Mouse (Mus musculus): ENCODE measurements around the gene Unc5c. TPM values are rescaled to one million over a fixed set of nuclear protein-coding genes. Genes with fewer than 3 reads are reported as not detected.

The Unc5c gene
- total and polyA plus RNA-seq, 2 experiments from 2014 or later = 9.2 to 28.3 TPM

GRCm38 (mm10) chr3:141794371-141794770, 329.4 kb downstream of the Unc5c start:
- Histone ChIP-seq H3K4me2 (ENCODE audit: low read depth) (no peak overlapping the region), H3K27me3 (ENCODE audit: insufficient read depth, low read length) (no peaks in the 10 kb centered on the region), H3K36me3 (ENCODE audit: insufficient read depth) (no peaks in the 10 kb centered on the region), H3K4me1 (ENCODE audit: insufficient read depth) (no peaks in the 10 kb centered on the region), H3K27ac (ENCODE audit: low read depth, low read length) (no peak overlapping the region), H3K4me3 (ENCODE audit: low read depth, low read length) (no peak overlapping the region), H3K9me3 (ENCODE audit: low read length) (no peaks in the 10 kb centered on the region), H3K9ac (no peak overlapping the region)
- ATAC-seq = peak; percentile 36; the same call in 1 of the 2 replicates
- WGBS = 46% methylated on average over 3 of the region's 3 CpGs
- TF ChIP-seq CTCF (IDR thresholded peaks at IDR 0.05; ENCODE audit: low read depth) = no peak
- no peak for DNase-seq

- Histone ChIP-seq H3K4me1 (ENCODE audit: insufficient read depth) (no peaks in the 10 kb centered on the region), H3K4me3 (ENCODE audit: low read depth, low read length) (no peak overlapping the region), H3K9ac (no peak overlapping the region), H3K9me3 (ENCODE audit: low read length) (no peaks in the 10 kb centered on the region), H3K4me2 (ENCODE audit: low read depth) (no peak overlapping the region), H3K27ac (ENCODE audit: low read depth, low read length) (no peak overlapping the region), H3K36me3 (ENCODE audit: insufficient read depth) (no peaks in the 10 kb centered on the region), H3K27me3 (ENCODE audit: insufficient read depth, low read length) (no peaks in the 10 kb centered on the region)
- DNase-seq = no peak
- no peak for TF ChIP-seq CTCF (IDR thresholded peaks at IDR 0.05; ENCODE audit: low read depth)
- no peak for ATAC-seq
These were observed 332.4 kb downstream of the Unc5c start for GRCm38 (mm10) chr3:141797372-141797771.

GRCm38 (mm10) chr3:141797789-141798188, 332.8 kb downstream of the Unc5c start:
- Histone ChIP-seq H3K4me3 (ENCODE audit: low read depth, low read length) (no peak overlapping the region), H3K36me3 (ENCODE audit: insufficient read depth) (no peaks in the 10 kb centered on the region), H3K9me3 (ENCODE audit: low read length) (no peaks in the 10 kb centered on the region), H3K9ac (no peak overlapping the region), H3K4me2 (ENCODE audit: low read depth) (no peak overlapping the region), H3K27ac (ENCODE audit: low read depth, low read length) (no peak overlapping the region), H3K27me3 (ENCODE audit: insufficient read depth, low read length) (no peaks in the 10 kb centered on the region), H3K4me1 (ENCODE audit: insufficient read depth) (no peaks in the 10 kb centered on the region)
- DNase-seq (no peak), ATAC-seq (peak; percentile 66)
- TF ChIP-seq CTCF (IDR thresholded peaks at IDR 0.05; ENCODE audit: low read depth) = no peak
- 12% methylated on average over 1 of the region's 1 CpGs for WGBS

- no peak overlapping the region for H3K9ac ChIP-seq
- ATAC-seq = no peak
- 60% methylated on average over 5 of the region's 5 CpGs for WGBS
- H3K27me3 ChIP-seq (ENCODE audit: insufficient read depth, low read length) = no peaks in the 10 kb centered on the region
- DNase-seq = no peak
- no peak for TF ChIP-seq CTCF (IDR thresholded peaks at IDR 0.05; ENCODE audit: low read depth)
- H3K27ac ChIP-seq (ENCODE audit: low read depth, low read length) = no peak overlapping the region
- H3K4me3 ChIP-seq (ENCODE audit: low read depth, low read length) = no peak overlapping the region
- H3K36me3 ChIP-seq (ENCODE audit: insufficient read depth) = no peaks in the 10 kb centered on the region
- H3K4me2 ChIP-seq (ENCODE audit: low read depth) = no peak overlapping the region
- H3K9me3 ChIP-seq (ENCODE audit: low read length) = no peaks in the 10 kb centered on the region
- no peaks in the 10 kb centered on the region for H3K4me1 ChIP-seq (ENCODE audit: insufficient read depth)
These were observed 339.1 kb downstream of the Unc5c start for GRCm38 (mm10) chr3:141804133-141804532.

GRCm38 (mm10) chr3:141809581-141809980, 344.6 kb downstream of the Unc5c start:
- no peak overlapping the region for H3K9ac ChIP-seq
- H3K4me2 ChIP-seq (ENCODE audit: low read depth) = no peak overlapping the region
- H3K27me3 ChIP-seq (ENCODE audit: insufficient read depth, low read length) = no peaks in the 10 kb centered on the region
- ATAC-seq (no peak), DNase-seq (no peak)
- no peak overlapping the region for H3K4me3 ChIP-seq (ENCODE audit: low read depth, low read length)
- no peaks in the 10 kb centered on the region for H3K4me1 ChIP-seq (ENCODE audit: insufficient read depth)
- H3K36me3 ChIP-seq (ENCODE audit: insufficient read depth) = no peaks in the 10 kb centered on the region
- no peaks in the 10 kb centered on the region for H3K9me3 ChIP-seq (ENCODE audit: low read length)
- no peak overlapping the region for H3K27ac ChIP-seq (ENCODE audit: low read depth, low read length)
- 76% methylated on average over 3 of the region's 3 CpGs for WGBS
- TF ChIP-seq CTCF (IDR thresholded peaks at IDR 0.05; ENCODE audit: low read depth) = no peak

GRCm38 (mm10) chr3:141810944-141811343, 345.9 kb downstream of the Unc5c start:
- TF ChIP-seq CTCF (IDR thresholded peaks at IDR 0.05; ENCODE audit: low read depth) = no peak
- WGBS = 39% methylated on average over 7 of the region's 7 CpGs
- no peak overlapping the region for H3K4me3 ChIP-seq (ENCODE audit: low read depth, low read length)
- no peaks in the 10 kb centered on the region for H3K9me3 ChIP-seq (ENCODE audit: low read length)
- no peak overlapping the region for H3K9ac ChIP-seq
- H3K4me1 ChIP-seq (ENCODE audit: insufficient read depth) = no peaks in the 10 kb centered on the region
- no peak overlapping the region for H3K27ac ChIP-seq (ENCODE audit: low read depth, low read length)
- no peaks in the 10 kb centered on the region for H3K36me3 ChIP-seq (ENCODE audit: insufficient read depth)
- no peak overlapping the region for H3K4me2 ChIP-seq (ENCODE audit: low read depth)
- DNase-seq (no peak), ATAC-seq (peak; percentile 21; the same call in 1 of the 2 replicates)
- no peaks in the 10 kb centered on the region for H3K27me3 ChIP-seq (ENCODE audit: insufficient read depth, low read length)

- Histone ChIP-seq H3K27ac (ENCODE audit: low read depth, low read length) (no peak overlapping the region), H3K4me1 (ENCODE audit: insufficient read depth) (no peaks in the 10 kb centered on the region), H3K27me3 (ENCODE audit: insufficient read depth, low read length) (no peaks in the 10 kb centered on the region), H3K4me2 (ENCODE audit: low read depth) (no peak overlapping the region), H3K9ac (no peak overlapping the region), H3K36me3 (ENCODE audit: insufficient read depth) (no peaks in the 10 kb centered on the region), H3K4me3 (ENCODE audit: low read depth, low read length) (no peak overlapping the region), H3K9me3 (ENCODE audit: low read length) (no peaks in the 10 kb centered on the region)
- TF ChIP-seq CTCF (IDR thresholded peaks at IDR 0.05; ENCODE audit: low read depth) = no peak
- DNase-seq (no peak), ATAC-seq (no peak)
- WGBS = 25% methylated on average over 2 of the region's 2 CpGs
These were observed 346.3 kb downstream of the Unc5c start for GRCm38 (mm10) chr3:141811348-141811747.

GRCm38 (mm10) chr3:141814776-141815175, 349.8 kb downstream of the Unc5c start:
- TF ChIP-seq CTCF (IDR thresholded peaks at IDR 0.05; ENCODE audit: low read depth) = no peak
- Histone ChIP-seq H3K4me3 (ENCODE audit: low read depth, low read length) (no peak overlapping the region), H3K27me3 (ENCODE audit: insufficient read depth, low read length) (no peaks in the 10 kb centered on the region), H3K4me2 (ENCODE audit: low read depth) (no peak overlapping the region), H3K36me3 (ENCODE audit: insufficient read depth) (no peaks in the 10 kb centered on the region), H3K4me1 (ENCODE audit: insufficient read depth) (peaks cover 11% of the 10 kb centered on the region; the same call in 1 of the 2 replicates), H3K27ac (ENCODE audit: low read depth, low read length) (no peak overlapping the region), H3K9ac (no peak overlapping the region), H3K9me3 (ENCODE audit: low read length) (no peaks in the 10 kb centered on the region)
- DNase-seq (peak; percentile 21), ATAC-seq (peak; percentile 25; the same call in 1 of the 2 replicates)
- 27% methylated on average over 1 of the region's 1 CpGs for WGBS
